Mouse (Mus musculus) forebrain, embryonic 16.5 days (tissue): ENCODE data around the gene Ptprh. TPM values are rescaled to one million over a fixed set of nuclear protein-coding genes. Genes with fewer than 3 reads are reported as not detected.

Source experiments
- ATAC-seq: fragments of 200-750 bp; cut with Nextera tagmentation; 2 replicates; pipeline ENCODE4 v1.8.0; 2017; ENCODE audit warnings: mild to moderate bottlenecking, moderate library complexity
- H3K27ac ChIP-seq: fragments of 300-500 bp; sonication (generic); 2 replicates; pipeline ENCODE4 v1.5.1; 2014; ENCODE audit warnings: low read length, control low read depth
- H3K27me3 ChIP-seq: fragments of 300-500 bp; sonication (generic); replicated peaks from 2 replicates; pipeline ENCODE4 v1.6.1; 2014; ENCODE audit warnings: low read length; ENCODE audit not compliant: control insufficient read depth, insufficient read depth
- H3K36me3 ChIP-seq: fragments of 300-500 bp; sonication (generic); 2 replicates; pipeline ENCODE4 v1.6.1; 2014; ENCODE audit not compliant: control insufficient read depth, insufficient read depth
- H3K4me1 ChIP-seq: fragments of 300-500 bp; sonication (generic); replicated peaks from 2 replicates; pipeline ENCODE4 v1.6.1; 2014; ENCODE audit warnings: low read length; ENCODE audit not compliant: control insufficient read depth, insufficient read depth
- H3K4me2 ChIP-seq: fragments of 300-500 bp; sonication (generic); 2 replicates; pipeline ENCODE4 v1.6.1; 2014; ENCODE audit warnings: mild to moderate bottlenecking, low read length, control low read depth
- H3K4me3 ChIP-seq: fragments of 300-500 bp; sonication (generic); replicated peaks from 2 replicates; pipeline ENCODE4 v1.5.1; 2014; ENCODE audit warnings: mild to moderate bottlenecking, low read length, control low read depth
- H3K9ac ChIP-seq: fragments of 300-500 bp; sonication (generic); replicated peaks from 2 replicates; pipeline ENCODE4 v1.6.1; 2014; ENCODE audit warnings: low read depth, low read length, control low read depth
- H3K9me3 ChIP-seq: fragments of 300-500 bp; sonication (generic); 2 replicates; pipeline ENCODE4 v1.6.1; 2016; ENCODE audit warnings: low read length; ENCODE audit not compliant: control insufficient read depth
- WGBS: fragments of 180-500 bp; shearing (Covaris S2); extraction: QIAGEN DNeasy Blood & Tissue Kit; methylation state at CpG from one replicate; pipeline ENCODE4 v1.1.7; 2014; 5-methylcytosine and 5-hydroxymethylcytosine counted together
- microRNA-seq: library from miRNA; unstranded; fragments of <30 nt; microRNA quantifications from one replicate; pipeline ENCODE4, GENCODE M21; 2017
- polyA plus RNA-seq: library from polyadenylated mRNA; unstranded; fragments of >200 nt; fragmentation: Nextera tagmentation; extraction: Ambion mirVana; gene quantifications from 2 replicates; pipeline ENCODE4 v1.2.1, GENCODE M21; 2015

The Ptprh gene
- polyA plus RNA-seq, 1 experiment from 2014 or later: 0.70 TPM

DNA sequence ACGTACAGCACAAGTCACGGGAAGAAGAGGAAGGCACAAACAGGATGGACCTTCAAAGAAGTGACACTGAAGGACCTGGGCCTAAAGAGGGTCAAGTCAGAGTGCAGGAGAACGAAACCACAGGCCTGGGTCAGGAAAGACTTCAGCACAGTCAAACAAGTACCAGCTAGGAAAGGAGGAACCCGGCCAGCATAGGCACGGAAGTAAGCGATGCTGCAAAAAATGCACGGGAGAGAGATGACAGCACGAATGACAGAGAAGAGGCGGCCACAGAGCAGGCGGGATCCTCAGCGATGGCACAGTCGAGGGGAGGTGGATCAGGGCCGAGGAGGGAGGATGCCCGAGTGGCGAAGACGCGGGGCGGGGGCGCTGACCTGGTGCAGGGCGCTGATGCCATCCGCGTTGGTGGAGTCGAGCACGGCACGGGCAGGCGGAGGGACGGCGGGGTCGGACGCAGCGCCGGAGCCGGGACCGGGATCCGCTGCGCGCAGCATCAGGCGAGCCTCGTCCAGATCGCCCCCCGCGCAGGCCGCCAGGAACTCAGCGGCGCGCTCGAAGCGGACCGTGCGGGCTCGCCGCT is 102.9 kb downstream of the Ptprh start:
- WGBS: 0% methylated on average over 43 of the region's 52 CpGs
- ATAC-seq: peak; percentile 37
- Histone ChIP-seq H3K9me3 (no peaks in the 10 kb centered on the region), H3K27me3 (no peaks in the 10 kb centered on the region), H3K4me1 (peaks cover 30% of the 10 kb centered on the region), H3K9ac (peak overlapping the region; percentile 88), H3K4me3 (peak overlapping the region; percentile 84), H3K4me2 (peak overlapping the region; percentile 67), H3K27ac (peak overlapping the region; percentile 87), H3K36me3 (peaks cover 7% of the 10 kb centered on the region; the same call in 1 of the 2 replicates)

DNA sequence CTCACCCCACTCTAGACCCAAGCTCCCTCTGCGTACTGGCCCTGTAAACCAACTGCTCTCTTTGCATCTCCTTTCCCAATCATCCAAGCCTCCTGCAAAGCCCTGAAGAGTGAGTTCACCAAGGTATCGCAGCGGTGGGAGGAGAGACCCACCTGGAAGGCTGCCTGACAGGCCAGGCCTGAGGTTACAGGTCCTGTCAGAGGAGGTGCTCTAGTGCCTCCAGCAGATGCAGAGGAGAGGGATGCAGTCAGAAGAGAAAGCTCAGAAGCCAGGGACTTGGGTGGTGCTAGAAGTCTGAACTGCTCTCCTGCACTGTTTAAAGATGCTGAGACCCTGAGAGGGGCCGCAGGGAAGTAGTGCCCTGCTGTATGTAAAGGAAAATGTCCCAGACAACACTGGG is 104.8 kb downstream of the Ptprh start:
- no peak for ATAC-seq
- Histone ChIP-seq H3K4me3 (no peak overlapping the region), H3K9ac (no peak overlapping the region), H3K4me1 (peaks cover 30% of the 10 kb centered on the region), H3K27me3 (no peaks in the 10 kb centered on the region), H3K27ac (no peak overlapping the region), H3K4me2 (0 out of 2 replicates have a peak overlapping the region, but pooled peaks have one; percentile 6), H3K9me3 (no peaks in the 10 kb centered on the region), H3K36me3 (peaks cover 11% of the 10 kb centered on the region; the same call in 1 of the 2 replicates)
- 91% methylated on average over 4 of the region's 4 CpGs for WGBS

Small RNAs within 50 kb of the gene (microRNA-seq; reads per million reads assigned to microRNA genes)
- not detected for gene Gm23577

Other genes starting within 250 kb of the Ptprh start
- 0.08 TPM in 1 of 2 replicates, not detected in the other for gene Gp6, start 206.3 kb downstream of the Ptprh start, polyA plus RNA-seq
- gene Rdh13, start 158.4 kb downstream of the Ptprh start, polyA plus RNA-seq: 37.6 and 43.6 TPM in 2 replicates
- gene Eps8l1, start 143.4 kb downstream of the Ptprh start, polyA plus RNA-seq: 10.1 and 10.9 TPM in 2 replicates
- 40.6 and 50.0 TPM in 2 replicates for gene Ppp1r12c, start 102.4 kb downstream of the Ptprh start, polyA plus RNA-seq
- 2.1 and 2.6 TPM in 2 replicates for gene Tnnt1, start 87.7 kb downstream of the Ptprh start, polyA plus RNA-seq
- gene Tnni3, start 79.8 kb downstream of the Ptprh start, polyA plus RNA-seq: 1.2 and 1.7 TPM in 2 replicates
- 1.4 and 1.6 TPM in 2 replicates for gene Dnaaf3, start 71.6 kb downstream of the Ptprh start, polyA plus RNA-seq
- gene Syt5, start 56.5 kb downstream of the Ptprh start, polyA plus RNA-seq: 176 and 222 TPM in 2 replicates
- 2.0 and 2.9 TPM in 2 replicates for gene Tmem86b, start 27.4 kb upstream of the Ptprh start, polyA plus RNA-seq
- gene Ppp6r1, start 55.0 kb upstream of the Ptprh start, polyA plus RNA-seq: 7.6 and 7.8 TPM in 2 replicates
- gene Hspbp1, start 81.0 kb upstream of the Ptprh start, polyA plus RNA-seq: 136 and 156 TPM in 2 replicates
- gene Brsk1, start 86.6 kb upstream of the Ptprh start, polyA plus RNA-seq: 5.9 and 7.9 TPM in 2 replicates
- gene Tmem150b, start 121.2 kb upstream of the Ptprh start, polyA plus RNA-seq: 0.11 and 0.33 TPM in 2 replicates
- 60.0 and 66.9 TPM in 2 replicates for gene Kmt5c, start 136.1 kb upstream of the Ptprh start, polyA plus RNA-seq
- 6.6 and 12.1 TPM in 2 replicates for gene Cox6b2, start 149.1 kb upstream of the Ptprh start, polyA plus RNA-seq
- gene Fam71e2, start 167.3 kb upstream of the Ptprh start, polyA plus RNA-seq: not detected in 2 replicates
- gene Il11, start 178.8 kb upstream of the Ptprh start, polyA plus RNA-seq: 0.53 and 1.1 TPM in 2 replicates
- not detected in 2 replicates for gene Tmem190, start 178.9 kb upstream of the Ptprh start, polyA plus RNA-seq
- 3.3 and 4.1 TPM in 2 replicates for gene Tmem238, start 185.6 kb upstream of the Ptprh start, polyA plus RNA-seq
- gene Rpl28, start 188.8 kb upstream of the Ptprh start, polyA plus RNA-seq: 173 and 179 TPM in 2 replicates
- 291 and 311 TPM in 2 replicates for gene Ube2s, start 208.5 kb upstream of the Ptprh start, polyA plus RNA-seq
- gene Shisa7, start 240.7 kb upstream of the Ptprh start, polyA plus RNA-seq: 8.7 and 13.2 TPM in 2 replicates